Mouse (Mus musculus) C2C12 (cell line): Measurements from ENCODE around the gene Casp3. TPM values are rescaled to one million over a fixed set of nuclear protein-coding genes. Genes with fewer than 3 reads are reported as not detected.

Experiments
- H3K27me3 ChIP-seq: one replicate; pipeline ENCODE4 v1.6.1; 2011; ENCODE audit not compliant: control insufficient read depth, insufficient read depth, insufficient read length
- H3K36me3 ChIP-seq: one replicate; pipeline ENCODE4 v1.6.1; 2011; ENCODE audit not compliant: control insufficient read depth, insufficient read depth
- H3K4me3 ChIP-seq: one replicate; pipeline ENCODE4 v1.5.1; 2011; ENCODE audit warnings: mild to moderate bottlenecking, control low read depth; ENCODE audit not compliant: poor library complexity, insufficient read depth, severe bottlenecking
- H3K79me2 ChIP-seq: one replicate; pipeline ENCODE4 v1.6.1; 2011; ENCODE audit not compliant: control insufficient read depth, insufficient read depth
- H3K79me3 ChIP-seq: one replicate; pipeline ENCODE4 v1.6.1; 2011; ENCODE audit warnings: low read depth, control low read depth
- H3ac ChIP-seq: one replicate; pipeline ENCODE3; 2011; ENCODE audit warnings: low read depth; ENCODE audit not compliant: control insufficient read depth, insufficient read length
- CEBPB ChIP-seq: IDR thresholded peaks from one replicate; pipeline ENCODE4 v1.6.1; 2011; ENCODE audit warnings: low read depth, mild to moderate bottlenecking, control low read depth, moderate library complexity
- CTCF ChIP-seq: IDR thresholded peaks from one replicate; pipeline ENCODE4 v1.5.1; 2011; ENCODE audit not compliant: control insufficient read depth, insufficient read depth, insufficient read length
- FOSL1 ChIP-seq: IDR thresholded peaks from one replicate; pipeline ENCODE4 v1.8.0; 2011; ENCODE audit warnings: mild to moderate bottlenecking, low read length; ENCODE audit not compliant: poor library complexity, insufficient read depth, severe bottlenecking
- MAX ChIP-seq: IDR thresholded peaks from one replicate; pipeline ENCODE4 v1.6.1; 2011; ENCODE audit warnings: mild to moderate bottlenecking, control low read depth
- MYOD1 ChIP-seq: IDR thresholded peaks from one replicate; pipeline ENCODE4 v1.6.1; 2011; ENCODE audit warnings: low read depth; ENCODE audit not compliant: control insufficient read depth, insufficient read length
- MYOG ChIP-seq: IDR thresholded peaks from one replicate; pipeline ENCODE4 v1.6.1; 2011; ENCODE audit not compliant: control insufficient read depth, insufficient read length; ENCODE audit errors: extremely low read depth
- USF1 ChIP-seq: IDR thresholded peaks from one replicate; pipeline ENCODE4 v1.6.1; 2011; ENCODE audit warnings: low read depth, mild to moderate bottlenecking, control low read depth, moderate library complexity
- polyA plus RNA-seq: library from polyadenylated mRNA; unstranded; fragments of >200 nt; fragmentation: generic; extraction: Trizol; gene quantifications from one replicate; pipeline ENCODE4 v1.2.1, GENCODE M21; 2012; ENCODE audit warnings: missing spikeins

Casp3 gene
- polyA plus RNA-seq, 1 experiment = 37.1 TPM

DNA sequence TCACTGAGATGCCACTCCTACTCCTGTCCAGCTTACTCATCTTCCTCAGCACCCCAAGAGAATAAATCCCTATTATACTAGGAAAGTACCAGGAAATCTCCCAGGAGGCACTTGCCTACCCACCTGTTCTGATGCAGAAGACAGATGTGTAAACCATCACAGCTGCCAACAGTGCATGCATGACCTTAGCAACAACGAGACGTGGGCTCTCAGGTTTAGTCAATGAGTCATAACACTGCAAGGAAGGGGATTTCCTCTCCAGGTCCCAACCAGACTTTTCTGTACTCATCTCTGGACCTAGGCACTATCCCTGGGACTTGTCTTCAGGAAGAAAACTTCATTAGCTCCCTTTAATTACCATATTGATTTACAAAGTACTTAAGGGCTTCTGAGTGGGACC is 38.8 kb downstream of the Casp3 start:
- H3K36me3 ChIP-seq = no peaks in the 10 kb centered on the region
- H3K79me2 ChIP-seq = no peaks in the 10 kb centered on the region
- no peaks in the 10 kb centered on the region for H3K79me3 ChIP-seq
- TF ChIP-seq CTCF = no peak
- TF ChIP-seq MAX = no peak
- peak; percentile 87 for TF ChIP-seq MYOD1
- H3K4me3 ChIP-seq = no peak overlapping the region
- H3K27me3 ChIP-seq = no peaks in the 10 kb centered on the region
- H3ac ChIP-seq = no peak overlapping the region

DNA sequence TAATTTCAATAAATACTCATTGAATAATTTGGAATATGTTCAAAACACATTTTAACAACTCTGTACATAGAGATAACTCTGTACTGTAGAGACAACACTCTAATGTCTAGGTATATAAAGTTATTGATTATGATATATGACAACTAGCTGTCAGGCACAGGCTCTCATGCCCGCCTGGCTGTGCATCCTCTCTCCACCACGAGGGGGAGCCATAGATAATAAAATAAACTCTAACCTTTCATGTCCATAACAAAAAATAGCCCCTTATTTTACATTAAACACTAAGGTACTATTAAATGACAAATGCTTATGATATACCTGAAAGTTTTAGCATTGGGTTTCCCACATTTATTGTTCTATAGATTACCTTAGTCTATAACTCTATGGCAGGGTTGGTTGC is 54.4 kb downstream of the Casp3 start:
- H3ac ChIP-seq = no peak overlapping the region
- no peak overlapping the region for H3K4me3 ChIP-seq
- H3K79me3 ChIP-seq = no peaks in the 10 kb centered on the region
- no peaks in the 10 kb centered on the region for H3K79me2 ChIP-seq
- no peaks in the 10 kb centered on the region for H3K27me3 ChIP-seq
- TF ChIP-seq MYOG (no peak), CTCF (peak; percentile 3), MAX (no peak), USF1 (no peak)
- no peaks in the 10 kb centered on the region for H3K36me3 ChIP-seq

DNA sequence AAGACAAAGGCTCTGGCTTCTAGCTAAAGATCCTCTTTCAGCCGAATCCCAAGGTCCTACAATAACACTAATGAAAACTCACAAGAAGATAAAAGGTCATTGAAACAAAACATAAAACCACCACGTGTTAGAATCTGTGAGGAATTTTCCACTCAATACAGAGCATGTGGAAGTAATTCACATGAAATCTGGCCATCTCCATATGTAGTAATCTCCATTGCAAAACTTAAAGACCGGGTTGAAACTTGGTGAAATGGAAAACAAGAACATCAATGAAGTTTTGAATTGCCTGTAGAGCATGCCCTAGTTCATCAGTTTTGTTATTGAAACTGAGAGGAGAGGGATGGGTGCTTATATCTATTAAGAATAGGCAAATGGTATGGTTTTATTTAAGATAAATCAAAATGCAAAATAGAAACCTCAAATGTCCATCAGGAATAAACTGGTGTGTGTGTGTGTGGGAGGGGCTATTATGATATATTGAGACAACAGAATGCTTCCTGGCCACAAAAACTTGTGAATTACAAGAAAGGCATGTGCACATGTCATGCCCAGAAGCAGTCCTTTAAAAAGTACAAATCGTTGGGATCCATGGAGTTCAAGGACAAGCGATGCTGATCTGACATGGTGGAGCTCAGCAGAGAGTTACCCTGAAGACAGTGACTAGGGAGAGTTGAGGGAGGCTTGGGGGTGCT is 63.7 kb downstream of the Casp3 start:
- Histone ChIP-seq H3ac (no peak overlapping the region), H3K4me3 (no peak overlapping the region), H3K27me3 (no peaks in the 10 kb centered on the region), H3K36me3 (no peaks in the 10 kb centered on the region), H3K79me2 (no peaks in the 10 kb centered on the region), H3K79me3 (no peaks in the 10 kb centered on the region)
- TF ChIP-seq USF1 = no peak
- TF ChIP-seq CTCF = no peak
- TF ChIP-seq FOSL1 = no peak
- no peak for TF ChIP-seq MAX
- TF ChIP-seq CEBPB = no peak
- no peak for TF ChIP-seq MYOD1
- TF ChIP-seq MYOG = no peak

DNA sequence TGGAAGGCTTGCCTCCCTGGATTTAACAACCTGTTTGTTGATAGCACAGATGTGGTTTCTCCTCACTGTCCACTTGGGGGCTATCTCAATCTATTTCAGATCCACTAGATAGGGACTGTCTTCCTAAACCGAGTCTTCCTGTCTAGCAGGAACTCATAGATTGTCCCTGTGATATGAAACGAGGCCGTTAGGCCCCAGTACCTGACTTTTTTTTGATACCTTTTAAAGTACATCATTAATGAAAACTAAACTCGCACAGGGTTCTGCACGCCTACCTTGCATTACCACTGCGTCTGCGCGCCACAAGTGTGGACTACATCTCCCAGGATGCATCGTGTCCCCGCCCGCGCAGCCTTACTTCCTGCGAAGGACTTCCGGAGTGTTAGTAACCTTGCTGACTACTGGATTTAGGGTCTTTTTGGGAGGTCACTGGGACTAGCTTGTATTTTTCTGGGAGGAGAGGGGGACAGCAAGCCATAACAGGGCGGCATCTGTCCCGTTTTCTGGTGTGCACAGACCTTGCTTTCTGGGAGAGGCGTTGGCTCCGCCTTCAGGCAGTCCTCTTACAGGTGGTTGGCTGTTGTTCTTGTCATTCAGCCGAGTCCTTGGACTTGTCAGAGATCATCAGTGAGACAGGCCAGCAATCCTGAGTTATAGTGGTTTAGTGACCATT is 69.7 kb downstream of the Casp3 start:
- Histone ChIP-seq H3K27me3 (no peaks in the 10 kb centered on the region), H3K79me3 (no peaks in the 10 kb centered on the region), H3ac (peak overlapping the region; percentile 89), H3K4me3 (peak overlapping the region; percentile 29), H3K36me3 (no peaks in the 10 kb centered on the region), H3K79me2 (no peaks in the 10 kb centered on the region)
- TF ChIP-seq CTCF = peak; percentile 33
- no peak for TF ChIP-seq MYOD1

Other genes with a start within 250 kb of the Casp3 start
- gene Acsl1, start 146.3 kb upstream of the Casp3 start, polyA plus RNA-seq = 1.6 TPM
- 9.9 TPM for gene Cenpu, start 65.3 kb upstream of the Casp3 start, polyA plus RNA-seq
- gene Primpol, start 79 bp upstream of the Casp3 start, polyA plus RNA-seq = 0.90 TPM
- gene Irf2, start 122.4 kb downstream of the Casp3 start, polyA plus RNA-seq = 7.6 TPM